ENCODE assay signal across 24 mouse cellular contexts in genomic region chr2:138193529-138193928, GRCm38 (mm10).
DNase-seq lines count a peak whose midpoint lies in the region; ATAC-seq and TF ChIP-seq lines count a peak whose summit lies in the region.
"Had no signal": no experiment of that assay in that cellular context is flagged by ENCODE, and none has a peak within 500 bp of the region (broad histone marks: within the 10 kb centered on the region; RNA-seq: fewer than 3 reads in every experiment).

No protein-coding gene starts in this region.

- no peaks in the 10 kb centered on the region for H3K27me3 ChIP-seq in intestine, embryonic 15.5 days (replicated peaks)
- H3K27me3 ChIP-seq in intestine, postnatal 0 days (replicated peaks; ENCODE audit: control insufficient read depth, insufficient read depth, low read length): no peaks in the 10 kb centered on the region
- no peaks in the 10 kb centered on the region for H3K27me3 ChIP-seq in lung, embryonic 14.5 days (ENCODE audit: insufficient read depth, low read length)
- no peaks in the 10 kb centered on the region for H3K27me3 ChIP-seq in cerebellum, adult 2 months (ENCODE audit: control insufficient read depth, insufficient read depth, low read length)
- H3K27me3 ChIP-seq: embryonic facial prominence, embryonic 15.5 days had no signal

- no peak overlapping the region for H3K4me2 ChIP-seq in intestine, embryonic 15.5 days (replicated peaks)
- no peak overlapping the region for H3K4me2 ChIP-seq in intestine, postnatal 0 days (replicated peaks; ENCODE audit: low read depth)
- H3K4me2 ChIP-seq in lung, embryonic 14.5 days: no peak overlapping the region
- H3K4me2 ChIP-seq: embryonic facial prominence, embryonic 15.5 days; hindbrain, embryonic 14.5 days had no signal

- no peak for TF ChIP-seq CTCF in intestine, postnatal 0 days (IDR thresholded peaks at IDR 0.05; ENCODE audit: low read depth)
- TF ChIP-seq CTCF in lung, embryonic 14.5 days (IDR thresholded peaks at IDR 0.05; ENCODE audit: low read depth): no peak
- no peak for TF ChIP-seq CTCF in cerebellum, adult 2 months (IDR thresholded peaks at IDR 0.05; ENCODE audit: borderline replicate concordance, insufficient read depth, low read depth, low read length)

- no peak overlapping the region for H3K4me3 ChIP-seq in intestine, embryonic 15.5 days (replicated peaks)
- no peak overlapping the region for H3K4me3 ChIP-seq in intestine, postnatal 0 days (ENCODE audit: low read depth, low read length)
- no peak overlapping the region for H3K4me3 ChIP-seq in lung, embryonic 14.5 days (ENCODE audit: low read depth, low read length)
- H3K4me3 ChIP-seq in cerebellum, adult 2 months (replicated peaks; ENCODE audit: insufficient read depth, low read depth, low read length): no peak overlapping the region
- H3K4me3 ChIP-seq: embryonic facial prominence, embryonic 15.5 days; erythroblast, embryonic 14.5 days; forebrain, embryonic 10.5 days; gastrocnemius, adult 2 months; heart, embryonic 10.5 days; hindbrain, embryonic 10.5 days had no signal

- no peak overlapping the region for H3K9ac ChIP-seq in intestine, embryonic 15.5 days
- H3K9ac ChIP-seq in intestine, postnatal 0 days (ENCODE audit: low read depth, low read length): no peak overlapping the region
- no peak overlapping the region for H3K9ac ChIP-seq in lung, embryonic 14.5 days
- H3K9ac ChIP-seq: embryonic facial prominence, embryonic 15.5 days; hindbrain, embryonic 14.5 days had no signal

- WGBS in intestine, embryonic 15.5 days: 62% methylated on average over 4 of the region's 4 CpGs
- 42% methylated on average over 4 of the region's 4 CpGs for WGBS in intestine, postnatal 0 days
- 47% methylated on average over 4 of the region's 4 CpGs for WGBS in lung, embryonic 14.5 days
- WGBS in cerebellum, adult 2 months: 92% methylated on average over 4 of the region's 4 CpGs

- H3K27ac ChIP-seq in intestine, embryonic 15.5 days: no peak overlapping the region
- no peak overlapping the region for H3K27ac ChIP-seq in intestine, postnatal 0 days (ENCODE audit: low read depth, low read length)
- H3K27ac ChIP-seq in lung, embryonic 14.5 days (ENCODE audit: low read depth): no peak overlapping the region
- no peak overlapping the region for H3K27ac ChIP-seq in cerebellum, adult 2 months (ENCODE audit: insufficient read depth, low read length)
- H3K27ac ChIP-seq: embryonic facial prominence, embryonic 15.5 days; forebrain, embryonic 10.5 days; gastrocnemius, adult 2 months; heart, embryonic 10.5 days; hindbrain, embryonic 10.5 days; hindbrain, embryonic 14.5 days had no signal

- H3K4me1 ChIP-seq in intestine, embryonic 15.5 days (replicated peaks): no peaks in the 10 kb centered on the region
- H3K4me1 ChIP-seq in intestine, postnatal 0 days (replicated peaks; ENCODE audit: control insufficient read depth, insufficient read depth, low read length): no peaks in the 10 kb centered on the region
- H3K4me1 ChIP-seq in lung, embryonic 14.5 days (ENCODE audit: insufficient read depth): no peaks in the 10 kb centered on the region
- no peaks in the 10 kb centered on the region for H3K4me1 ChIP-seq in cerebellum, adult 2 months (ENCODE audit: control insufficient read depth, insufficient read depth, low read length)
- H3K4me1 ChIP-seq: embryonic facial prominence, embryonic 15.5 days; forebrain, embryonic 10.5 days; heart, embryonic 10.5 days; hindbrain, embryonic 10.5 days had no signal

- peak; percentile 41; the same call in 1 of the 2 replicates for ATAC-seq in intestine, embryonic 15.5 days
- ATAC-seq in intestine, postnatal 0 days: no peak
- peak; percentile 63; the same call in 1 of the 2 replicates for ATAC-seq in lung, embryonic 14.5 days (ENCODE audit: insufficient read depth)
- ATAC-seq in hematopoietic stem cell, adult 5-6 weeks (replicated peaks in 1 of 2; ENCODE audit: insufficient read depth in 1 of 2, low FRiP score in 2 of 2, low TSS enrichment in 1 of 2, low read depth in 1 of 2, poor library complexity in 2 of 2, severe bottlenecking in 2 of 2): peak; percentile 25 to 60; a peak in 2 of 4 replicates
- ATAC-seq: forebrain, embryonic 14.5 days had no signal

- H3K36me3 ChIP-seq in intestine, embryonic 15.5 days: no peaks in the 10 kb centered on the region
- no peaks in the 10 kb centered on the region for H3K36me3 ChIP-seq in intestine, postnatal 0 days (ENCODE audit: control insufficient read depth, insufficient read depth)
- no peaks in the 10 kb centered on the region for H3K36me3 ChIP-seq in lung, embryonic 14.5 days (ENCODE audit: insufficient read depth)
- H3K36me3 ChIP-seq: embryonic facial prominence, embryonic 15.5 days; forebrain, embryonic 10.5 days; heart, embryonic 10.5 days; hindbrain, embryonic 10.5 days had no signal

- no peak for TF ChIP-seq POLR2A in cerebellum, adult 2 months (IDR thresholded peaks at IDR 0.05; ENCODE audit: borderline replicate concordance, insufficient read depth, low read length)

- H3K9me3 ChIP-seq in intestine, embryonic 15.5 days: no peaks in the 10 kb centered on the region
- no peaks in the 10 kb centered on the region for H3K9me3 ChIP-seq in intestine, postnatal 0 days (ENCODE audit: control insufficient read depth)
- H3K9me3 ChIP-seq in lung, embryonic 14.5 days (ENCODE audit: low read depth, low read length): no peaks in the 10 kb centered on the region
- H3K9me3 ChIP-seq: embryonic facial prominence, embryonic 15.5 days; forebrain, embryonic 10.5 days; heart, embryonic 10.5 days; hindbrain, embryonic 10.5 days had no signal

- peak; percentile 55 for DNase-seq in lung, embryonic 14.5 days
- no peak for DNase-seq in lung, postnatal 36 days
- DNase-seq in 3T3-L1 (ENCODE audit: low read depth, low spot score): peak; percentile 4
- DNase-seq in gastrocnemius, postnatal 25 days: no peak
- DNase-seq in cerebellum, adult 2 months: no peak
- DNase-seq: adrenal gland, adult 8-10 months; adrenal gland, postnatal 36 days; cerebellum, adult 11-12 months; cerebellum, postnatal 10 days; embryo, embryonic 11 days; gastrocnemius, adult 2 months; gastrocnemius, postnatal 36 days; heart, adult 11 months; heart, postnatal 14 days had no signal

Comparison
In these comparisons a context has a peak if more than half of its experiments do, and no peak if none do; other contexts are left out.
1. DNase-seq: peak in lung, embryonic 14.5 days (single experiment) and 3T3-L1 (single experiment); none in lung, postnatal 36 days (single experiment), gastrocnemius, postnatal 25 days (single experiment) and cerebellum, adult 2 months (0 of 2).